ENCODE assay signal across 15 mouse cellular contexts in the genomic region with DNA sequence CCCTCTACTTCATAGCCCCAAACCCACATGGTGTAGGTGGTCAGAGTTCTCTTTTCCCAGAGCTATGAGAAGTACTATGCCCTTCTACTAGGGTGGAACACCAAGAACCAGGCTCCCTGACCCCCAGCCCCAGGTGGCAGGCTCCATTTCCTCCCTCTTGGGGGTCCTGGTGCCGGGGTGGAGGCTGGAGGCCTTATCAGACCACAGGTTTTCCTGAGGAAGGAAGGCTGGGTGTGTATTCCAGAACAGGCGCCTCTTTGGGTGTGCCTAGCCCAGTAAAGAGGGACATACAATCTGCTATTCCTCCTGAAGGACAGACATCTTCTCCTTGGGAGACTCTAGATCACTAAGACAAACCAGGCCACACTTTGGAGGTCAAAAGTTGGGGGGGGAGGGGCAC. TPM values are rescaled to one million over a fixed set of nuclear protein-coding genes. Genes with fewer than 3 reads are reported as not detected.
DNase-seq lines count a peak whose midpoint lies in the region; ATAC-seq and TF ChIP-seq lines count a peak whose summit lies in the region.
"Had no signal": no experiment of that assay in that cellular context is flagged by ENCODE, and none has a peak within 500 bp of the region (broad histone marks: within the 10 kb centered on the region; RNA-seq: fewer than 3 reads in every experiment).

No protein-coding gene starts in this region.

- no peak for TF ChIP-seq POLR2A in lung, adult 2 months (IDR thresholded peaks at IDR 0.05; ENCODE audit: borderline replicate concordance, extremely low read depth, low read depth, low read length)

- H3K4me1 ChIP-seq in lung, adult 2 months (ENCODE audit: control insufficient read depth, insufficient read depth, low read length) = peaks cover 17% of the 10 kb centered on the region
- H3K4me1 ChIP-seq: embryonic facial prominence, embryonic 12.5 days; forebrain, embryonic 12.5 days; intestine, embryonic 15.5 days had no signal

- no peak overlapping the region for H3K4me3 ChIP-seq in lung, adult 2 months (replicated peaks; ENCODE audit: extremely low read depth, low read depth, low read length)
- H3K4me3 ChIP-seq: embryonic facial prominence, embryonic 12.5 days; forebrain, embryonic 12.5 days; intestine, embryonic 15.5 days had no signal

- TF ChIP-seq CTCF in lung, adult 2 months (IDR thresholded peaks at IDR 0.05; ENCODE audit: insufficient read depth, low read length) = no peak

- no peak for ATAC-seq in erythroid progenitor cell, adult 5-6 weeks (replicated peaks; ENCODE audit: low FRiP score, poor library complexity, severe bottlenecking)
- ATAC-seq: CD4-positive, CD25-positive, alpha-beta regulatory T cell, adult 4 months; intestine, embryonic 15.5 days had no signal

- intact Hi-C loops in heart, postnatal 25 days (cut with DNase I) = no loop called here

- 37% methylated on average over 2 of the region's 2 CpGs for WGBS in lung, adult 2 months

- peak; percentile 74 for DNase-seq in heart, adult 8-10 months (ENCODE audit: low spot score)
- DNase-seq in heart, postnatal 25 days (ENCODE audit: low spot score) = no peak
- peak; percentile 48 to 63 for DNase-seq in lung, adult 18-20 months
- no peak for DNase-seq in lung, adult 2 months
- DNase-seq in kidney, postnatal 36 days = peak; percentile 41 to 64
- no peak for DNase-seq in retina, postnatal 1 day
- DNase-seq: right cerebral cortex, postnatal 14 days had no signal

RNA-seq across cellular contexts. Expression of a gene that starts 11.1 kb away (rescaled TPM):
- 10 to 100 TPM in 2 of 4 experiments, 1 to 10 TPM in 2; 8.9 to 11.5 (median 10.5) TPM for total RNA-seq in heart, adult 8-10 months (2022)
- 10 to 100 TPM; 10.1 to 14.2 TPM for total RNA-seq in heart, postnatal 25 days (2021)
- polyA plus RNA-seq in lung, adult 2 months (2012; rRNA removed) = 14.7 and 17.0 TPM in 2 replicates
- 12.2 and 12.3 TPM in 2 replicates for total RNA-seq in erythroid progenitor cell, adult 5-6 weeks (2015; ENCODE audit: low replicate concordance)
- total RNA-seq in erythroid progenitor cell, adult 5-6 weeks (2017; ENCODE audit: low replicate concordance) = 7.5 and 15.5 TPM in 2 replicates

RNA-seq across cellular contexts. Expression of a gene that starts 22.7 kb away (rescaled TPM):
- total RNA-seq in heart, adult 8-10 months (2022) = not detected
- total RNA-seq in heart, postnatal 25 days (2021) = not detected
- not detected in 2 replicates for polyA plus RNA-seq in lung, adult 2 months (2012; rRNA removed)
- total RNA-seq in erythroid progenitor cell, adult 5-6 weeks (2015; ENCODE audit: low replicate concordance) = not detected in 2 replicates
- not detected in 2 replicates for total RNA-seq in erythroid progenitor cell, adult 5-6 weeks (2017; ENCODE audit: low replicate concordance)
- total RNA-seq: hematopoietic stem cell, adult 5-6 weeks; left cerebral cortex, adult 18-20 months had no signal
- polyA plus RNA-seq: CD4-positive, CD25-positive, alpha-beta regulatory T cell, adult 4 months; forebrain, embryonic 12.5 days; limb, embryonic 14.5 days had no signal

RNA-seq across cellular contexts. Expression of a gene that starts 26.7 kb away (rescaled TPM):
- 10 to 100 TPM; 65.6 to 72.6 (median 66.5) TPM for total RNA-seq in heart, adult 8-10 months (2022)
- 10 to 100 TPM; 59.7 to 66.0 TPM for total RNA-seq in heart, postnatal 25 days (2021)
- 44.8 and 47.3 TPM in 2 replicates for polyA plus RNA-seq in lung, adult 2 months (2012; rRNA removed)
- total RNA-seq in erythroid progenitor cell, adult 5-6 weeks (2015; ENCODE audit: low replicate concordance) = 19.8 and 23.5 TPM in 2 replicates
- 45.3 and 90.6 TPM in 2 replicates for total RNA-seq in erythroid progenitor cell, adult 5-6 weeks (2017; ENCODE audit: low replicate concordance)

RNA-seq across cellular contexts. Expression of a gene that starts 50.0 kb away (rescaled TPM):
- total RNA-seq in heart, adult 8-10 months (2022) = 10 to 100 TPM; 57.8 to 71.4 (median 65.0) TPM
- 10 to 100 TPM; 65.4 to 67.8 TPM for total RNA-seq in heart, postnatal 25 days (2021)
- 47.4 and 76.4 TPM in 2 replicates for polyA plus RNA-seq in lung, adult 2 months (2012; rRNA removed)
- 14.1 and 25.2 TPM in 2 replicates for total RNA-seq in erythroid progenitor cell, adult 5-6 weeks (2015; ENCODE audit: low replicate concordance)
- total RNA-seq in erythroid progenitor cell, adult 5-6 weeks (2017; ENCODE audit: low replicate concordance) = 21.4 and 23.3 TPM in 2 replicates

Comparison
In these comparisons a context has a peak if more than half of its experiments do, and no peak if none do; other contexts are left out.
1. DNase-seq: peak in heart, adult 8-10 months (single experiment), lung, adult 18-20 months (2 of 2) and kidney, postnatal 36 days (2 of 2); none in heart, postnatal 25 days (single experiment), lung, adult 2 months (single experiment) and retina, postnatal 1 day (single experiment).